Mouse (Mus musculus) stomach, embryonic 16.5 days (tissue): ENCODE results near the gene Tppp2. TPM values are rescaled to one million over a fixed set of nuclear protein-coding genes. Genes with fewer than 3 reads are reported as not detected.

Experiments
- ATAC-seq: fragments of 200-750 bp; cut with Nextera tagmentation; 2 replicates; pipeline ENCODE4 v1.8.0; 2017; ENCODE audit warnings: moderate number of reproducible peaks, moderate TSS enrichment; ENCODE audit not compliant: insufficient read depth, low FRiP score
- H3K27ac ChIP-seq: fragments of 300-500 bp; sonication (generic); 2 replicates; pipeline ENCODE4 v1.5.1; 2014; ENCODE audit warnings: low read length
- H3K27me3 ChIP-seq: fragments of 300-500 bp; sonication (generic); 2 replicates; pipeline ENCODE4 v1.6.1; 2014; ENCODE audit warnings: low read length, control low read depth, mixed read lengths; ENCODE audit not compliant: control insufficient read depth, insufficient read depth
- H3K36me3 ChIP-seq: fragments of 300-500 bp; sonication (generic); 2 replicates; pipeline ENCODE4 v1.6.1; 2014; ENCODE audit warnings: low read length; ENCODE audit not compliant: control insufficient read depth, insufficient read depth
- H3K4me1 ChIP-seq: fragments of 300-500 bp; sonication (generic); 2 replicates; pipeline ENCODE4 v1.6.1; 2014; ENCODE audit warnings: low read length, control low read depth, mixed read lengths; ENCODE audit not compliant: control insufficient read depth, insufficient read depth
- H3K4me2 ChIP-seq: fragments of 300-500 bp; sonication (generic); 2 replicates; pipeline ENCODE4 v1.6.1; 2014; ENCODE audit warnings: low read depth, low read length, mixed read lengths
- H3K4me3 ChIP-seq: fragments of 300-500 bp; sonication (generic); replicated peaks from 2 replicates; pipeline ENCODE4 v1.5.1; 2014; ENCODE audit warnings: mild to moderate bottlenecking, low read length
- H3K9ac ChIP-seq: fragments of 300-500 bp; sonication (generic); 2 replicates; pipeline ENCODE4 v1.6.1; 2014; ENCODE audit warnings: low read length
- H3K9me3 ChIP-seq: fragments of 300-500 bp; sonication (generic); replicated peaks from 2 replicates; pipeline ENCODE4 v1.6.1; 2016; ENCODE audit warnings: low read length, control low read depth; ENCODE audit not compliant: control insufficient read depth
- WGBS: fragments of 180-500 bp; shearing (Covaris S2); extraction: QIAGEN DNeasy Blood & Tissue Kit; methylation state at CpG from one replicate; pipeline ENCODE4 v1.1.7; 2014; 5-methylcytosine and 5-hydroxymethylcytosine counted together
- polyA plus RNA-seq: library from polyadenylated mRNA; unstranded; fragments of >200 nt; fragmentation: Nextera tagmentation; extraction: Ambion mirVana; gene quantifications from 2 replicates; pipeline ENCODE4 v1.2.1, GENCODE M21; 2015

Tppp2 gene
- polyA plus RNA-seq, 1 experiment from 2014 or later = not detected

GRCm38 (mm10) chr14:51892191-51892939 lies 25.9 kb upstream of the Tppp2 start, which contains the start of gene Slc39a2:
TSS of gene Slc39a2 (plus strand) at chr14:51892889.
- Histone ChIP-seq H3K36me3 (peaks cover 12% of the 10 kb centered on the region), H3K27me3 (no peaks in the 10 kb centered on the region), H3K9ac (no peak within 1 kb of the TSS), H3K27ac (peak within 1 kb of the TSS; percentile 46; the same call in 1 of the 2 replicates), H3K4me2 (no peak within 1 kb of the TSS), H3K4me3 (no peak within 1 kb of the TSS), H3K9me3 (no peaks in the 10 kb centered on the region), H3K4me1 (no peaks in the 10 kb centered on the region)
- no peak for ATAC-seq
- WGBS = 92% methylated on average over 9 of the region's 9 CpGs

- Histone ChIP-seq H3K4me3 (no peak overlapping the region), H3K4me2 (no peak overlapping the region), H3K9ac (no peak overlapping the region), H3K27ac (peak overlapping the region; percentile 46; the same call in 1 of the 2 replicates), H3K4me1 (no peaks in the 10 kb centered on the region), H3K36me3 (peaks cover 11% of the 10 kb centered on the region; the same call in 1 of the 2 replicates), H3K9me3 (no peaks in the 10 kb centered on the region), H3K27me3 (no peaks in the 10 kb centered on the region)
- 24% methylated on average over 10 of the region's 10 CpGs for WGBS
- ATAC-seq = peak; percentile 82
Observed at GRCm38 (mm10) chr14:51893094-51893794, 25.0 kb upstream of the Tppp2 start.

GRCm38 (mm10) chr14:51893809-51894208 lies 24.4 kb upstream of the Tppp2 start:
- Histone ChIP-seq H3K4me2 (no peak overlapping the region), H3K36me3 (peaks cover 11% of the 10 kb centered on the region; the same call in 1 of the 2 replicates), H3K4me1 (no peaks in the 10 kb centered on the region), H3K4me3 (no peak overlapping the region), H3K9ac (no peak overlapping the region), H3K27me3 (no peaks in the 10 kb centered on the region), H3K9me3 (no peaks in the 10 kb centered on the region), H3K27ac (no peak overlapping the region)
- ATAC-seq = no peak
- WGBS = 51% methylated on average over 3 of the region's 3 CpGs

- Histone ChIP-seq H3K27ac (no peak overlapping the region), H3K9me3 (no peaks in the 10 kb centered on the region), H3K27me3 (no peaks in the 10 kb centered on the region), H3K36me3 (peaks cover 11% of the 10 kb centered on the region; the same call in 1 of the 2 replicates), H3K4me1 (no peaks in the 10 kb centered on the region), H3K9ac (0 out of 2 replicates have a peak overlapping the region, but pooled peaks have one; percentile 2), H3K4me2 (no peak overlapping the region), H3K4me3 (no peak overlapping the region)
- WGBS = 76% methylated on average over 14 of the region's 14 CpGs
- ATAC-seq = no peak
Observed at GRCm38 (mm10) chr14:51895071-51895470, 23.2 kb upstream of the Tppp2 start.

GRCm38 (mm10) chr14:51896019-51896418 lies 22.2 kb upstream of the Tppp2 start:
- H3K27me3 ChIP-seq = no peaks in the 10 kb centered on the region
- no peak for ATAC-seq
- H3K36me3 ChIP-seq = peaks cover 9% of the 10 kb centered on the region; the same call in 1 of the 2 replicates
- no peak overlapping the region for H3K4me3 ChIP-seq
- H3K9me3 ChIP-seq = no peaks in the 10 kb centered on the region
- H3K27ac ChIP-seq = no peak overlapping the region
- WGBS = 66% methylated on average over 6 of the region's 6 CpGs
- H3K9ac ChIP-seq = no peak overlapping the region
- no peaks in the 10 kb centered on the region for H3K4me1 ChIP-seq
- H3K4me2 ChIP-seq = no peak overlapping the region

DNA sequence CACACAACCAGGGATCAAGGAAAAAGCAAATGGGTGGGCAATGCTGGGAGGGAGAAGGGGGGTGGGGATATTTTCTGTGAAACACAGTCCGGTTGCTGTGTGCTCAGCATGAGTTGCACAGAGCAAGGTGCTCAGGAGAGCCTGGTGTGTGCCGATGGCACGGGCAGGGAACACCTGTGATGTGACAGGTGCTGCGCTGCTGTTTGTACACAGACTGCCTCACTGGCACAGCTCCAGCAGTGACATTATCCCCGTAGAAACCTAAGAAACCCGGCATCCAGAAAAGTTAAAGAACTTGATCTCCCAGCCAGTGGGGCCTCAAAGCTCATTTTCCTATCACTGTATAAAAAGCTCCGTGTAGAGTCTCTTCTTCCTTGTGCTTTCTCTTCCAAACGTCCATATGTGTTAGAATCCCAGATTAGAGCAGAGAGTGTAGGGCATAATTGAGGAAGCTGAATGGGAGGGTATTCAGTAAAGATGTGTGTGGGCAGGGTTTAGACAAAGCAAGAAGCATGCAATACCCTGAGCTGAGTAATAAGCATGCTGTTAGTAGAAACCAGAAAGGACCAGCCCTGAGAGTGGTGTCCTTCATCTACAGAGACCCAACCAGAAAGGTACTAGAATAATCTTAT lies 21.6 kb upstream of the Tppp2 start:
- Histone ChIP-seq H3K4me3 (no peak overlapping the region), H3K9ac (no peak overlapping the region; the same call in 1 of the 2 replicates), H3K27ac (no peak overlapping the region), H3K9me3 (no peaks in the 10 kb centered on the region), H3K4me1 (no peaks in the 10 kb centered on the region), H3K4me2 (no peak overlapping the region), H3K36me3 (peaks cover 3% of the 10 kb centered on the region; the same call in 1 of the 2 replicates), H3K27me3 (no peaks in the 10 kb centered on the region)
- WGBS = 53% methylated on average over 8 of the region's 8 CpGs
- no peak for ATAC-seq

DNA sequence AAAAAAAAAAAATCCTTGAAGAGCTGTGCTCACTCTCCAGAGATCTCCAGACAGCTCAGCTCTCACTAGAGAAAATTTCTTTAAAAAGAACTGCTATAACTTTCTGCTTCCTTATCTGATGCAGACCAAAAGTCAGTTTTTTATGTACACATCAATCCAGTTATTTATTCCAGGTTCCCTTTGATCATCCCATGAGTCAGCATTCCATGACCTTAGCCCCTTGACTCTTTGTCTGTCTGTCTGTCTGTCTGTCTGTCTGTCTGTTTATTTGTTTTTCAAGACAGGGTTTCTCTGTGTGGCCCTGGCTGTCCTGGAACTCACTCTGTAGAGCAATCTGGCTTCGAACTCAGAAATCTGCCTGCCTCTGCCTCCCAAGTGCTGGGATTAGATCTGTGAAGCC lies 18.9 kb upstream of the Tppp2 start:
- ATAC-seq = no peak
- no peaks in the 10 kb centered on the region for H3K9me3 ChIP-seq
- no peak overlapping the region for H3K27ac ChIP-seq
- no peaks in the 10 kb centered on the region; the same call in 1 of the 2 replicates for H3K4me1 ChIP-seq
- no peak overlapping the region for H3K4me2 ChIP-seq
- H3K27me3 ChIP-seq = no peaks in the 10 kb centered on the region
- 93% methylated on average over 1 of the region's 1 CpGs for WGBS
- H3K9ac ChIP-seq = no peak overlapping the region
- H3K36me3 ChIP-seq = no peaks in the 10 kb centered on the region
- no peak overlapping the region for H3K4me3 ChIP-seq

- Histone ChIP-seq H3K4me1 (no peaks in the 10 kb centered on the region; the same call in 1 of the 2 replicates), H3K36me3 (0 out of 2 replicates have a peak, but pooled peaks cover 6% of the 10 kb centered on the region), H3K9ac (no peak overlapping the region), H3K4me3 (no peak overlapping the region), H3K27me3 (no peaks in the 10 kb centered on the region), H3K27ac (no peak overlapping the region), H3K4me2 (no peak overlapping the region), H3K9me3 (no peaks in the 10 kb centered on the region)
- WGBS = 54% methylated on average over 9 of the region's 9 CpGs
- ATAC-seq = peak; percentile 51; the same call in 1 of the 2 replicates
Observed at GRCm38 (mm10) chr14:51902806-51903710, 15.2 kb upstream of the Tppp2 start.
